In the genomic region with DNA sequence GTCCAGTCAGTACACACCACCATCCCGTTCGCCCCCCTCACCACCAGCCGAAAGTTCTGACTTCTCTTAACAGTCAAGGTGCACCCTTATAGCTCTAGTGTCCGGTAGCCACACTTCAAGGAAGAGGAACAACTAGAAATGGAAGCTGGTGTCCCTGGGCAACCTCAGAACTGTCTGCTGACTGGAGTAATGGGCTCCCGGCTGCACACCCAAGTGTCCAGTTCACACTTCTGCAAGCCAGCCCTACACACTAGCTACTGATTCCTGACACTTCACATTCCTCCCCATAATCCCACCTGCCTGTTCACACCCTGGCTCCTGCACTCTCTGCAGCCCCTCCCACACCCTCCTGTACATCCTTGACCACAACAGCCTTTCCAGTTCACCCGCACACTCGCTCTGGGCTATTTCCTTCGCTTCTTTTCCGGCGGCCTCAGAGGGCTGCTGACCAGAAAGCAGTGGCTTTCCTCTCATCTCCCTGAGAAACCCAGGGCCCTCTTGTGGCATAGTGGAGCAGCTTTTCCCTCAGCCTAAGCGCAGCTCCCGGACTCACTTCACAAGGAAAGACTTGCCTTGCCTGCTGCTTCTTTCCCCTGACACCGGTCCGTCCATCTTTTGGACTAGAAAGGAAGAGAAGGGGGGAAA, we compare ENCODE assay signal across 7 mouse cellular contexts. TPM values are rescaled to one million over a fixed set of nuclear protein-coding genes. Genes with fewer than 3 reads are reported as not detected.
DNase-seq lines count a peak whose midpoint lies in the region; ATAC-seq lines count a peak whose summit lies in the region.

No protein-coding gene starts in this region.

- H3K9ac ChIP-seq in embryonic facial prominence, embryonic 12.5 days = peak overlapping the region; percentile 5
- peak overlapping the region; percentile 48 for H3K9ac ChIP-seq in intestine, embryonic 16.5 days (ENCODE audit: low read depth, low read length)

- WGBS in embryonic facial prominence, embryonic 12.5 days = 18% methylated on average over 14 of the region's 14 CpGs
- 13% methylated on average over 14 of the region's 14 CpGs for WGBS in intestine, embryonic 16.5 days

- H3K4me3 ChIP-seq in embryonic facial prominence, embryonic 12.5 days = peak overlapping the region; percentile 82
- H3K4me3 ChIP-seq in intestine, embryonic 16.5 days (ENCODE audit: low read length) = peak overlapping the region; percentile 87

- H3K4me2 ChIP-seq in embryonic facial prominence, embryonic 12.5 days (replicated peaks) = peak overlapping the region; percentile 87
- peak overlapping the region; percentile 96 for H3K4me2 ChIP-seq in intestine, embryonic 16.5 days (ENCODE audit: low read depth, low read length)

- no peaks in the 10 kb centered on the region for H3K9me3 ChIP-seq in embryonic facial prominence, embryonic 12.5 days
- no peaks in the 10 kb centered on the region for H3K9me3 ChIP-seq in intestine, embryonic 16.5 days (ENCODE audit: control insufficient read depth, low read length)

- H3K27ac ChIP-seq in embryonic facial prominence, embryonic 12.5 days = peak overlapping the region; percentile 72; the same call in 1 of the 2 replicates
- H3K27ac ChIP-seq in intestine, embryonic 16.5 days (ENCODE audit: low read length) = peak overlapping the region; percentile 62

- H3K36me3 ChIP-seq in embryonic facial prominence, embryonic 12.5 days = no peaks in the 10 kb centered on the region
- no peaks in the 10 kb centered on the region for H3K36me3 ChIP-seq in intestine, embryonic 16.5 days (ENCODE audit: control insufficient read depth, insufficient read depth, low read length)

- no peaks in the 10 kb centered on the region for H3K27me3 ChIP-seq in embryonic facial prominence, embryonic 12.5 days
- H3K27me3 ChIP-seq in intestine, embryonic 16.5 days (replicated peaks; ENCODE audit: control insufficient read depth, insufficient read depth, low read length) = no peaks in the 10 kb centered on the region

- peak; percentile 45 for DNase-seq in urinary bladder, postnatal 14 days (ENCODE audit: low spot score)
- no peak for DNase-seq in urinary bladder, postnatal 36 days (ENCODE audit: low spot score in 2 of 2)
- DNase-seq in lung, postnatal 14 days = peak; percentile 61
- DNase-seq in testis, postnatal 10 days (ENCODE audit: low spot score) = peak; percentile 68
- no peak for DNase-seq in spleen, postnatal 36 days (ENCODE audit: low spot score in 2 of 2)

- H3K4me1 ChIP-seq in embryonic facial prominence, embryonic 12.5 days = peaks cover 79% of the 10 kb centered on the region
- H3K4me1 ChIP-seq in intestine, embryonic 16.5 days (ENCODE audit: control insufficient read depth, insufficient read depth, low read length) = peaks cover 70% of the 10 kb centered on the region

- no peak for ATAC-seq in embryonic facial prominence, embryonic 12.5 days (ENCODE audit: insufficient number of reproducible peaks, insufficient read depth, low FRiP score, low TSS enrichment)
- ATAC-seq in intestine, embryonic 16.5 days = no peak

RNA-seq across cellular contexts. Expression of gene AC109138.7, which starts 2.0 kb away (rescaled TPM):
- polyA plus RNA-seq in embryonic facial prominence, embryonic 12.5 days (2016; fragmentation: Nextera tagmentation; extraction: Ambion mirVana) = not detected in 2 replicates
- not detected in 2 replicates for polyA plus RNA-seq in intestine, embryonic 16.5 days (2015; fragmentation: Nextera tagmentation; extraction: Ambion mirVana)

RNA-seq across cellular contexts. Expression of gene Clcf1, which starts 2.1 kb away (rescaled TPM):
- 8.5 and 9.7 TPM in 2 replicates for polyA plus RNA-seq in embryonic facial prominence, embryonic 12.5 days (2016; fragmentation: Nextera tagmentation; extraction: Ambion mirVana)
- 5.9 TPM in 2 replicates for polyA plus RNA-seq in intestine, embryonic 16.5 days (2015; fragmentation: Nextera tagmentation; extraction: Ambion mirVana)

RNA-seq across cellular contexts. Expression of gene Rad9a, which starts 14.7 kb away (rescaled TPM):
- 42.7 and 45.2 TPM in 2 replicates for polyA plus RNA-seq in embryonic facial prominence, embryonic 12.5 days (2016; fragmentation: Nextera tagmentation; extraction: Ambion mirVana)
- 31.7 and 34.2 TPM in 2 replicates for polyA plus RNA-seq in intestine, embryonic 16.5 days (2015; fragmentation: Nextera tagmentation; extraction: Ambion mirVana)

RNA-seq across cellular contexts. Expression of gene Pold4, which starts 15.5 kb away (rescaled TPM):
- polyA plus RNA-seq in embryonic facial prominence, embryonic 12.5 days (2016; fragmentation: Nextera tagmentation; extraction: Ambion mirVana) = 14.9 and 21.6 TPM in 2 replicates
- 46.7 and 52.9 TPM in 2 replicates for polyA plus RNA-seq in intestine, embryonic 16.5 days (2015; fragmentation: Nextera tagmentation; extraction: Ambion mirVana)

RNA-seq across cellular contexts. Expression of gene Ppp1ca, which starts 24.3 kb away (rescaled TPM):
- 782 and 783 TPM in 2 replicates for polyA plus RNA-seq in embryonic facial prominence, embryonic 12.5 days (2016; fragmentation: Nextera tagmentation; extraction: Ambion mirVana)
- 759 and 799 TPM in 2 replicates for polyA plus RNA-seq in intestine, embryonic 16.5 days (2015; fragmentation: Nextera tagmentation; extraction: Ambion mirVana)

Comparison
In these comparisons a context has a peak if more than half of its experiments do, and no peak if none do; other contexts are left out.
1. DNase-seq: peak in urinary bladder, postnatal 14 days (single experiment), lung, postnatal 14 days (single experiment) and testis, postnatal 10 days (single experiment); none in urinary bladder, postnatal 36 days (0 of 2) and spleen, postnatal 36 days (0 of 2).